Mouse (Mus musculus): ENCODE measurements around the gene Xrcc6. TPM values are rescaled to one million over a fixed set of nuclear protein-coding genes. Genes with fewer than 3 reads are reported as not detected.

Xrcc6 gene
- polyA plus RNA-seq, 1 experiment: 23.5 TPM

GRCm38 (mm10) chr15:81980321-81980720 lies 7.3 kb upstream of the Xrcc6 start, which contains the start of gene 1700029P11Rik:
1700029P11Rik (plus strand) TSS chr15:81980540.
- TF ChIP-seq POLR2A (IDR thresholded peaks at IDR 0.05; ENCODE audit: extremely low read depth, insufficient read depth, low read length): no peak
- TF ChIP-seq CTCF (IDR thresholded peaks at IDR 0.05; ENCODE audit: extremely low read depth, insufficient read depth, low read length): no peak

GRCm38 (mm10) chr15:81982173-81982572 lies 5.5 kb upstream of the Xrcc6 start:
- H3K4me1 ChIP-seq (ENCODE audit: control insufficient read depth, insufficient read depth, low read length): no peaks in the 10 kb centered on the region
- H3K27ac ChIP-seq (ENCODE audit: insufficient read depth, low read length): no peak overlapping the region
- TF ChIP-seq POLR2A (IDR thresholded peaks at IDR 0.05; ENCODE audit: extremely low read depth, insufficient read depth, low read length): no peak
- no peak for TF ChIP-seq CTCF (IDR thresholded peaks at IDR 0.05; ENCODE audit: extremely low read depth, insufficient read depth, low read length)
- no peak overlapping the region for H3K4me3 ChIP-seq (ENCODE audit: insufficient read depth, low read length)

More at GRCm38 (mm10) chr15:81980321-81980720, 7.3 kb upstream of the Xrcc6 start, which contains the start of gene 1700029P11Rik:
- no peaks in the 10 kb centered on the region for H3K4me1 ChIP-seq (ENCODE audit: control insufficient read depth, insufficient read depth, low read length)
- H3K4me3 ChIP-seq (ENCODE audit: insufficient read depth, low read length): no peak within 1 kb of the TSS
- H3K27ac ChIP-seq (ENCODE audit: insufficient read depth, low read length): no peak within 1 kb of the TSS

GRCm38 (mm10) chr15:81985267-81986161 lies 2.1 kb upstream of the Xrcc6 start:
- H3K27ac ChIP-seq (ENCODE audit: insufficient read depth, low read length): 0 out of 2 replicates have a peak overlapping the region, but pooled peaks have one; percentile 59

GRCm38 (mm10) chr15:81989371-81990062 lies 1.9 kb downstream of the Xrcc6 start:
- H3K4me3 ChIP-seq (ENCODE audit: insufficient read depth, low read length): no peak overlapping the region
- H3K27ac ChIP-seq (ENCODE audit: insufficient read depth, low read length): no peak overlapping the region
- no peaks in the 10 kb centered on the region for H3K4me1 ChIP-seq (ENCODE audit: control insufficient read depth, insufficient read depth, low read length)
- TF ChIP-seq CTCF (IDR thresholded peaks at IDR 0.05; ENCODE audit: extremely low read depth, insufficient read depth, low read length): peak; percentile 72
- TF ChIP-seq POLR2A (IDR thresholded peaks at IDR 0.05; ENCODE audit: extremely low read depth, insufficient read depth, low read length): 0 out of 2 replicates have a peak, but pooled peaks have one; percentile 8

More at GRCm38 (mm10) chr15:81985267-81986161, 2.1 kb upstream of the Xrcc6 start:
- Histone ChIP-seq H3K4me3 (ENCODE audit: insufficient read depth, low read length) (no peak overlapping the region), H3K4me1 (ENCODE audit: control insufficient read depth, insufficient read depth, low read length) (no peaks in the 10 kb centered on the region)
- TF ChIP-seq CTCF (IDR thresholded peaks at IDR 0.05; ENCODE audit: extremely low read depth, insufficient read depth, low read length): no peak
- TF ChIP-seq POLR2A (IDR thresholded peaks at IDR 0.05; ENCODE audit: extremely low read depth, insufficient read depth, low read length): no peak

- no peak overlapping the region for H3K4me3 ChIP-seq (ENCODE audit: insufficient read depth, low read length)
- H3K4me1 ChIP-seq (ENCODE audit: control insufficient read depth, insufficient read depth, low read length): no peaks in the 10 kb centered on the region
- TF ChIP-seq CTCF (IDR thresholded peaks at IDR 0.05; ENCODE audit: extremely low read depth, insufficient read depth, low read length) (no peak), POLR2A (IDR thresholded peaks at IDR 0.05; ENCODE audit: extremely low read depth, insufficient read depth, low read length) (no peak)
- no peak overlapping the region for H3K27ac ChIP-seq (ENCODE audit: insufficient read depth, low read length)
Measured at GRCm38 (mm10) chr15:81990549-81990948, 2.9 kb downstream of the Xrcc6 start.

- Histone ChIP-seq H3K4me1 (ENCODE audit: control insufficient read depth, insufficient read depth, low read length) (no peaks in the 10 kb centered on the region), H3K4me3 (ENCODE audit: insufficient read depth, low read length) (no peak overlapping the region), H3K27ac (ENCODE audit: insufficient read depth, low read length) (no peak overlapping the region)
- no peak for TF ChIP-seq CTCF (IDR thresholded peaks at IDR 0.05; ENCODE audit: extremely low read depth, insufficient read depth, low read length)
Measured at GRCm38 (mm10) chr15:81993992-81994391, 6.4 kb downstream of the Xrcc6 start.

- TF ChIP-seq CTCF (IDR thresholded peaks at IDR 0.05; ENCODE audit: extremely low read depth, insufficient read depth, low read length) (no peak), POLR2A (IDR thresholded peaks at IDR 0.05; ENCODE audit: extremely low read depth, insufficient read depth, low read length) (no peak)
- Histone ChIP-seq H3K4me1 (ENCODE audit: control insufficient read depth, insufficient read depth, low read length) (peaks cover 2% of the 10 kb centered on the region; the same call in 1 of the 2 replicates), H3K27ac (ENCODE audit: insufficient read depth, low read length) (no peak overlapping the region)
Measured at GRCm38 (mm10) chr15:82004257-82004656, 16.6 kb downstream of the Xrcc6 start.

GRCm38 (mm10) chr15:82011947-82012346 lies 24.3 kb downstream of the Xrcc6 start:
- H3K4me1 ChIP-seq (ENCODE audit: control insufficient read depth, insufficient read depth, low read length): peaks cover 3% of the 10 kb centered on the region; the same call in 1 of the 2 replicates
- H3K4me3 ChIP-seq (ENCODE audit: insufficient read depth, low read length): no peak overlapping the region
- TF ChIP-seq POLR2A (IDR thresholded peaks at IDR 0.05; ENCODE audit: extremely low read depth, insufficient read depth, low read length) (no peak), CTCF (IDR thresholded peaks at IDR 0.05; ENCODE audit: extremely low read depth, insufficient read depth, low read length) (no peak)

More at GRCm38 (mm10) chr15:82004257-82004656, 16.6 kb downstream of the Xrcc6 start:
- no peak overlapping the region for H3K4me3 ChIP-seq (ENCODE audit: insufficient read depth, low read length)

GRCm38 (mm10) chr15:82014745-82015391 lies 27.2 kb downstream of the Xrcc6 start:
- no peak overlapping the region for H3K27ac ChIP-seq (ENCODE audit: insufficient read depth, low read length)
- peak overlapping the region; percentile 61 for H3K4me3 ChIP-seq (ENCODE audit: insufficient read depth, low read length)
- TF ChIP-seq CTCF (IDR thresholded peaks at IDR 0.05; ENCODE audit: extremely low read depth, insufficient read depth, low read length) (no peak), POLR2A (IDR thresholded peaks at IDR 0.05; ENCODE audit: extremely low read depth, insufficient read depth, low read length) (no peak)
- H3K4me1 ChIP-seq (ENCODE audit: control insufficient read depth, insufficient read depth, low read length): peaks cover 1% of the 10 kb centered on the region; the same call in 1 of the 2 replicates

More at GRCm38 (mm10) chr15:82011947-82012346, 24.3 kb downstream of the Xrcc6 start:
- H3K27ac ChIP-seq (ENCODE audit: insufficient read depth, low read length): no peak overlapping the region

Measured in cortical plate, adult 2 months (tissue).